Mouse (Mus musculus): ENCODE results near the gene Aldh1a7.
A peak's percentile ranks its signal among the peaks of the same experiment; 100 is the strongest.

DNA sequence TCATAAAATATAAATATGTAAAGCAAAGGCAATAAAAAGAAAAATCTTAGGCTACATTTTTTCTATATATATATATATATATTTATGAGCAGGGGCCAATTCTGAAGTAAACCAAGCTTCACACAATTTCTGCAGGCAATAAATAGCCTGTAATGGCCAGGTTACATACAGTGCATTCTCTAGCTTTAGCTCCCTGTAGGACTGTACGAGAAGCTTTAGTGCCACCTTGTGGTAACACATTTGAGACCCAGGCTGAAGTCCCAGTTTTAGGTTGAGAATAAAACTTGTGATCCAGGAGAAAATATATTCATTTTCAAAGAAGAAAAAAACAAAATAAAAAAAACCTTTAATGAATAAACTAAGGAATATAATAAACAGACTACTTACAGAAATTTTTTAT, 36.9 kb upstream of the Aldh1a7 start:
- TF ChIP-seq CTCF (IDR thresholded peaks at IDR 0.05; ENCODE audit: extremely low read depth, insufficient read depth, low read length) (peak; percentile 53; the same call in 1 of the 2 replicates), POLR2A (IDR thresholded peaks at IDR 0.05; ENCODE audit: extremely low read depth, insufficient read depth, low read length) (no peak)

Data from cortical plate, adult 2 months (tissue).